Mouse (Mus musculus): ENCODE results near the gene B3gnt2. TPM values are rescaled to one million over a fixed set of nuclear protein-coding genes. Genes with fewer than 3 reads are reported as not detected.

The B3gnt2 gene
- 5.5 TPM in 2 replicates for polyA plus RNA-seq (2015; fragmentation: Nextera tagmentation; extraction: Ambion mirVana)

- no peak within 1 kb of the TSS for H3K27ac ChIP-seq
- ATAC-seq (ENCODE audit: low FRiP score, low read depth), result peak; percentile 29; the same call in 1 of the 2 replicates
- H3K9ac ChIP-seq, result peak within 1 kb of the TSS; percentile 73
- H3K4me1 ChIP-seq, result peaks cover 22% of the 10 kb centered on the region
- WGBS, result 4% methylated on average over 41 of the region's 41 CpGs
- H3K4me2 ChIP-seq (replicated peaks), result peak within 1 kb of the TSS; percentile 99
- peaks cover 68% of the 10 kb centered on the region for H3K27me3 ChIP-seq
- no peaks in the 10 kb centered on the region for H3K36me3 ChIP-seq
- H3K4me3 ChIP-seq, result peak within 1 kb of the TSS; percentile 72
- no peaks in the 10 kb centered on the region for H3K9me3 ChIP-seq
Observed at GRCm38 (mm10) chr11:22860335-22861227, at the start of gene B3gnt2. B3gnt2 (minus strand) TSS chr11:22860961.

GRCm38 (mm10) chr11:22906453-22906865 lies 45.7 kb upstream of the B3gnt2 start:
- no peak overlapping the region for H3K27ac ChIP-seq
- H3K4me3 ChIP-seq, result no peak overlapping the region
- no peaks in the 10 kb centered on the region for H3K9me3 ChIP-seq
- H3K27me3 ChIP-seq, result no peaks in the 10 kb centered on the region
- H3K9ac ChIP-seq, result no peak overlapping the region
- ATAC-seq (ENCODE audit: low FRiP score, low read depth), result no peak
- H3K36me3 ChIP-seq, result no peaks in the 10 kb centered on the region
- 0 out of 2 replicates have a peak, but pooled peaks cover 5% of the 10 kb centered on the region for H3K4me1 ChIP-seq
- no peak overlapping the region for H3K4me2 ChIP-seq (replicated peaks)

DNA sequence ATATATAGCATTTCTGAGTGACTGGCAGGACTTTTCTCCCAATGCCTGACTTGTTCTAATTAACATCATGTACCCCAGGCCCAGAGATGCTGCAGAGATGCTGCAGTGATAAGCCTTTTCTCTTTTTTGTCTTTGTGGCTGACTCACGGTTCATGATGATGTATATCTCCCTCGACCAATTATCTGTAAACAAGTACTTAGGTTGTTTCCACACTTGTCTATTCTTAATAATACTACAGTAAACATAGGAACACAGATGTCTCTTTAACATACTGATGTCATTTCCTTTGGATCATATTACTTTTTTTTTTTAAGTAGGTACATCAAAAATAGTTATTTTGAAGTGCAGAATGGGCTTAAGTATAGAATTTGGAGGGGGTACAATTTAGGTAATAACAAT lies 42.2 kb upstream of the B3gnt2 start:
- H3K9ac ChIP-seq, result no peak overlapping the region
- WGBS, result 86% methylated on average over 2 of the region's 2 CpGs
- no peak overlapping the region for H3K4me2 ChIP-seq (replicated peaks)
- H3K4me1 ChIP-seq, result no peaks in the 10 kb centered on the region
- H3K27me3 ChIP-seq, result no peaks in the 10 kb centered on the region
- no peak for ATAC-seq (ENCODE audit: low FRiP score, low read depth)
- no peaks in the 10 kb centered on the region for H3K9me3 ChIP-seq
- H3K36me3 ChIP-seq, result peaks cover 22% of the 10 kb centered on the region
- no peak overlapping the region for H3K4me3 ChIP-seq
- no peak overlapping the region for H3K27ac ChIP-seq

DNA sequence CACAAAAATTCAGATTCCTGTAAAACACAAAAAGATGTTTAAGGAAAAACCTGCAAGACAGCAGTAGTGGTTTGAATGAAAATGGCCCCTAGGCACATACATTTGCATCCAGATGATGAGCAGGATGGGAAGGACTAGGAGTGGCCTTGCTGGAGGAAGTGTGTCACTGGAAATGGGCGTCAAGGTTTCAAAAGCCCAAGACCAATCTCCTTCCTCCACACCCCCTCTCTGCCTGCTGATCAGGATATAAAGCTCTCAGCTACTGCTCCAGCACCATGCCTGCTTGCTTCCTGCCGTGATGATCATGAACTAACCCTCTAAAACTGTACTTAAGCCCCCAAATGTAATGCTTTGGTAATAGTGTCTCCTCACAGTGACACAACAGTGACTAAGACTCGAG lies 39.3 kb upstream of the B3gnt2 start:
- ATAC-seq (ENCODE audit: low FRiP score, low read depth), result no peak
- no peak overlapping the region for H3K4me3 ChIP-seq
- WGBS, result 79% methylated on average over 3 of the region's 3 CpGs
- peaks cover 22% of the 10 kb centered on the region for H3K36me3 ChIP-seq
- no peaks in the 10 kb centered on the region for H3K4me1 ChIP-seq
- H3K4me2 ChIP-seq (replicated peaks), result no peak overlapping the region
- no peaks in the 10 kb centered on the region for H3K27me3 ChIP-seq
- no peaks in the 10 kb centered on the region for H3K9me3 ChIP-seq
- no peak overlapping the region for H3K27ac ChIP-seq
- no peak overlapping the region for H3K9ac ChIP-seq

GRCm38 (mm10) chr11:22897642-22898041 lies 36.9 kb upstream of the B3gnt2 start:
- H3K27ac ChIP-seq, result no peak overlapping the region
- WGBS, result 91% methylated on average over 4 of the region's 4 CpGs
- H3K36me3 ChIP-seq, result peaks cover 22% of the 10 kb centered on the region
- H3K4me1 ChIP-seq, result no peaks in the 10 kb centered on the region
- no peak overlapping the region for H3K4me2 ChIP-seq (replicated peaks)
- no peak for ATAC-seq (ENCODE audit: low FRiP score, low read depth)
- H3K9me3 ChIP-seq, result no peaks in the 10 kb centered on the region
- no peak overlapping the region for H3K9ac ChIP-seq
- no peaks in the 10 kb centered on the region for H3K27me3 ChIP-seq
- H3K4me3 ChIP-seq, result no peak overlapping the region

- ATAC-seq (ENCODE audit: low FRiP score, low read depth), result no peak
- peaks cover 22% of the 10 kb centered on the region for H3K36me3 ChIP-seq
Observed at GRCm38 (mm10) chr11:22897127-22897526, 36.4 kb upstream of the B3gnt2 start.

DNA sequence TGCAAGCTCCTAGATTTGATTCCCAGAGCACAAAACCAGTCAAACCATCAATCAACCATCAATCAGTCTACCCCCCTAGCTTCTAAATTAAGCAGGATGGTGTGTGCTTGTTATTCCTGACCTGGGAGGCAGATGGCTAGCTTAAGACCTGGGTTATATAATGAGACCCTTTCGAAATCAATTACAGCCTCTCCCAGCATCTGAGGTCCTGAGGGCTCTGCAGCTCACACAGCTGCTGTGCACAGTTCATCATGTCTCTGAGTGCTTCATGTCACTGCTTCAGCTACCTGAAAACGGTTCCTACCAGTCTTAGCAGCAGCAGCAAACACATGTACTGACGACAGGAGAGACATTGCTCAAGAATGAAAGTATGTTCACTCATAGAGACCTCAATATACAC lies 32.3 kb upstream of the B3gnt2 start:
- 41% methylated on average over 3 of the region's 3 CpGs for WGBS
- ATAC-seq (ENCODE audit: low FRiP score, low read depth), result no peak
- Histone ChIP-seq H3K4me3 (no peak overlapping the region), H3K9me3 (no peaks in the 10 kb centered on the region), H3K4me1 (no peaks in the 10 kb centered on the region), H3K36me3 (peaks cover 2% of the 10 kb centered on the region), H3K27me3 (no peaks in the 10 kb centered on the region), H3K27ac (no peak overlapping the region), H3K4me2 (replicated peaks) (no peak overlapping the region), H3K9ac (no peak overlapping the region)

More at GRCm38 (mm10) chr11:22897127-22897526, 36.4 kb upstream of the B3gnt2 start:
- no peak overlapping the region for H3K27ac ChIP-seq
- no peak overlapping the region for H3K4me2 ChIP-seq (replicated peaks)
- no peaks in the 10 kb centered on the region for H3K4me1 ChIP-seq
- H3K4me3 ChIP-seq, result no peak overlapping the region
- 88% methylated on average over 4 of the region's 4 CpGs for whole genome bisulfite sequencing
- H3K27me3 ChIP-seq, result no peaks in the 10 kb centered on the region
- no peaks in the 10 kb centered on the region for H3K9me3 ChIP-seq
- no peak overlapping the region for H3K9ac ChIP-seq

- no peaks in the 10 kb centered on the region for H3K27me3 ChIP-seq
- no peak overlapping the region for H3K4me2 ChIP-seq (replicated peaks)
- H3K27ac ChIP-seq, result no peak overlapping the region
- no peak for ATAC-seq (ENCODE audit: low FRiP score, low read depth)
- no peak overlapping the region for H3K4me3 ChIP-seq
- WGBS, result 75% methylated on average over 6 of the region's 6 CpGs
- H3K9ac ChIP-seq, result no peak overlapping the region
- H3K4me1 ChIP-seq, result no peaks in the 10 kb centered on the region
- no peaks in the 10 kb centered on the region for H3K9me3 ChIP-seq
- no peaks in the 10 kb centered on the region for H3K36me3 ChIP-seq
Observed at GRCm38 (mm10) chr11:22892466-22892865, 31.7 kb upstream of the B3gnt2 start.

GRCm38 (mm10) chr11:22891876-22892275 lies 31.1 kb upstream of the B3gnt2 start:
- H3K36me3 ChIP-seq, result no peaks in the 10 kb centered on the region
- no peaks in the 10 kb centered on the region for H3K9me3 ChIP-seq
- H3K27me3 ChIP-seq, result no peaks in the 10 kb centered on the region
- H3K4me2 ChIP-seq (replicated peaks), result no peak overlapping the region
- no peak overlapping the region for H3K9ac ChIP-seq
- H3K4me1 ChIP-seq, result no peaks in the 10 kb centered on the region
- no peak overlapping the region for H3K27ac ChIP-seq
- no peak for ATAC-seq (ENCODE audit: low FRiP score, low read depth)
- H3K4me3 ChIP-seq, result no peak overlapping the region
- WGBS, result 87% methylated on average over 7 of the region's 7 CpGs

- 66% methylated on average over 9 of the region's 9 CpGs for WGBS
- H3K27ac ChIP-seq, result no peak overlapping the region
- no peaks in the 10 kb centered on the region for H3K9me3 ChIP-seq
- ATAC-seq (ENCODE audit: low FRiP score, low read depth), result no peak
- H3K4me3 ChIP-seq, result no peak overlapping the region
- H3K27me3 ChIP-seq, result no peaks in the 10 kb centered on the region
- H3K36me3 ChIP-seq, result no peaks in the 10 kb centered on the region
- H3K4me2 ChIP-seq (replicated peaks), result no peak overlapping the region
- no peaks in the 10 kb centered on the region for H3K4me1 ChIP-seq
- no peak overlapping the region for H3K9ac ChIP-seq
Observed at GRCm38 (mm10) chr11:22891242-22891641, 30.5 kb upstream of the B3gnt2 start.

- H3K4me3 ChIP-seq, result no peak overlapping the region
- WGBS, result 87% methylated on average over 3 of the region's 3 CpGs
- no peak for ATAC-seq (ENCODE audit: low FRiP score, low read depth)
- no peak overlapping the region for H3K9ac ChIP-seq
- H3K36me3 ChIP-seq, result no peaks in the 10 kb centered on the region
- no peak overlapping the region for H3K4me2 ChIP-seq (replicated peaks)
- no peaks in the 10 kb centered on the region for H3K4me1 ChIP-seq
- no peak overlapping the region for H3K27ac ChIP-seq
- H3K9me3 ChIP-seq, result no peaks in the 10 kb centered on the region
- H3K27me3 ChIP-seq, result no peaks in the 10 kb centered on the region
Observed at GRCm38 (mm10) chr11:22889224-22889623, 28.5 kb upstream of the B3gnt2 start.

DNA sequence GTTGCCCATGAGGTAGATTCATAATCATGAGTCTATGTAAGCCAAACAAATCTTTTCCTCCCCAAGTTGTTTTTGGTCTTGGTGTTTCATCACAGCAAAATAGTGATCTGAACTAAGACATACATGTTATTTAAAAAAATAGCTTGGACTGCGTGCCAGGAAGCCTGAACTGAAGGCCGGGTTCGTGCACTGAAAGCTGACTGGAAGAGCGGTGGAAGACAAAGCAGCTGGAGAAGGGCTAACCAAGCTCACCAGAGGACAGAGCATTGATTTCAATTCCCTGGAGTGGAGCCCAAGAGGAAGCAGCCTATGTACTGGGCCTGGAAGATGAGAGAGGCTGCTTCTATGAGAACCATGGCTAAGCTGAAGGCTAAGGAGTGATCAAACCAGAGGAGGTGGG lies 26.2 kb upstream of the B3gnt2 start:
- H3K4me2 ChIP-seq (replicated peaks), result no peak overlapping the region
- WGBS, result 96% methylated on average over 4 of the region's 4 CpGs
- H3K9me3 ChIP-seq, result no peaks in the 10 kb centered on the region
- no peaks in the 10 kb centered on the region for H3K27me3 ChIP-seq
- ATAC-seq (ENCODE audit: low FRiP score, low read depth), result no peak
- H3K9ac ChIP-seq, result no peak overlapping the region
- H3K27ac ChIP-seq, result no peak overlapping the region
- H3K4me1 ChIP-seq, result no peaks in the 10 kb centered on the region
- H3K36me3 ChIP-seq, result no peaks in the 10 kb centered on the region
- no peak overlapping the region for H3K4me3 ChIP-seq

GRCm38 (mm10) chr11:22885350-22885749 lies 24.6 kb upstream of the B3gnt2 start:
- Histone ChIP-seq H3K36me3 (no peaks in the 10 kb centered on the region), H3K4me2 (replicated peaks) (no peak overlapping the region), H3K27me3 (no peaks in the 10 kb centered on the region), H3K9ac (no peak overlapping the region), H3K9me3 (no peaks in the 10 kb centered on the region), H3K4me1 (no peaks in the 10 kb centered on the region), H3K4me3 (no peak overlapping the region), H3K27ac (no peak overlapping the region)
- ATAC-seq (ENCODE audit: low FRiP score, low read depth), result no peak
- WGBS, result 100% methylated on average over 1 of the region's 1 CpGs
